Mouse (Mus musculus): ENCODE results near the gene Notch2.

Notch2 gene

GRCm38 (mm10) chr3:98151016-98151415 is 137.7 kb downstream of the Notch2 start:
- no peak for DNase-seq (ENCODE audit: low read depth, low spot score)

GRCm38 (mm10) chr3:98153460-98153859 is 140.1 kb downstream of the Notch2 start:
- DNase-seq (ENCODE audit: low read depth, low spot score): no peak

- DNase-seq (ENCODE audit: low read depth, low spot score): no peak
Measured at GRCm38 (mm10) chr3:98156158-98156557, 142.8 kb downstream of the Notch2 start.

- no peak for DNase-seq (ENCODE audit: low read depth, low spot score)
Measured at GRCm38 (mm10) chr3:98157073-98157472, 143.7 kb downstream of the Notch2 start.

- no peak for DNase-seq (ENCODE audit: low read depth, low spot score)
Measured at GRCm38 (mm10) chr3:98157585-98157984, 144.3 kb downstream of the Notch2 start.

GRCm38 (mm10) chr3:98158646-98159045 is 145.3 kb downstream of the Notch2 start:
- no peak for DNase-seq (ENCODE audit: low read depth, low spot score)

- DNase-seq (ENCODE audit: low read depth, low spot score): no peak
Measured at GRCm38 (mm10) chr3:98159289-98159688, 146.0 kb downstream of the Notch2 start.

GRCm38 (mm10) chr3:98160330-98160729 is 147.0 kb downstream of the Notch2 start, which contains the start of gene Adam30:
TSS of gene Adam30 (plus strand) at chr3:98160630.
- DNase-seq (ENCODE audit: low read depth, low spot score): no peak

- DNase-seq (ENCODE audit: low read depth, low spot score): no peak
Measured at GRCm38 (mm10) chr3:98178340-98178739, 165.0 kb downstream of the Notch2 start.

- DNase-seq (ENCODE audit: low read depth, low spot score): no peak
Measured at GRCm38 (mm10) chr3:98180805-98181204, 167.5 kb downstream of the Notch2 start.

GRCm38 (mm10) chr3:98185163-98185714 is 171.9 kb downstream of the Notch2 start:
- no peak for DNase-seq (ENCODE audit: low read depth, low spot score)

GRCm38 (mm10) chr3:98187777-98188176 is 174.4 kb downstream of the Notch2 start:
- DNase-seq (ENCODE audit: low read depth, low spot score): no peak

- DNase-seq (ENCODE audit: low read depth, low spot score): no peak
Measured at GRCm38 (mm10) chr3:98197711-98198532, 184.6 kb downstream of the Notch2 start.

GRCm38 (mm10) chr3:98199747-98200146 is 186.4 kb downstream of the Notch2 start:
- DNase-seq (ENCODE audit: low read depth, low spot score): no peak
